Mouse (Mus musculus): ENCODE measurements around the gene Zfp62. TPM values are rescaled to one million over a fixed set of nuclear protein-coding genes. Genes with fewer than 3 reads are reported as not detected.

Gene Zfp62
- total and polyA plus RNA-seq, 2 experiments from 2014 or later, result 25.5 to 59.5 TPM

- Histone ChIP-seq H3K9ac (no peak overlapping the region), H3K27me3 (ENCODE audit: insufficient read depth, low read length) (no peaks in the 10 kb centered on the region), H3K27ac (ENCODE audit: low read depth, low read length) (no peak overlapping the region), H3K4me2 (ENCODE audit: low read depth) (no peak overlapping the region), H3K4me1 (ENCODE audit: insufficient read depth) (no peaks in the 10 kb centered on the region), H3K9me3 (ENCODE audit: low read length) (no peaks in the 10 kb centered on the region), H3K4me3 (ENCODE audit: low read depth, low read length) (no peak overlapping the region), H3K36me3 (ENCODE audit: insufficient read depth) (peaks cover 18% of the 10 kb centered on the region; the same call in 1 of the 2 replicates)
- ATAC-seq (no peak), DNase-seq (no peak)
- WGBS, result 66% methylated on average over 11 of the region's 11 CpGs
- TF ChIP-seq CTCF (IDR thresholded peaks at IDR 0.05; ENCODE audit: low read depth), result no peak
These were observed 61.5 kb downstream of the Zfp62 start for GRCm38 (mm10) chr11:49264622-49265021.

GRCm38 (mm10) chr11:49265101-49265500 lies 62.0 kb downstream of the Zfp62 start:
- Histone ChIP-seq H3K4me3 (ENCODE audit: low read depth, low read length) (no peak overlapping the region), H3K36me3 (ENCODE audit: insufficient read depth) (peaks cover 18% of the 10 kb centered on the region; the same call in 1 of the 2 replicates), H3K9ac (no peak overlapping the region), H3K4me1 (ENCODE audit: insufficient read depth) (no peaks in the 10 kb centered on the region), H3K9me3 (ENCODE audit: low read length) (no peaks in the 10 kb centered on the region), H3K27ac (ENCODE audit: low read depth, low read length) (no peak overlapping the region), H3K4me2 (ENCODE audit: low read depth) (no peak overlapping the region), H3K27me3 (ENCODE audit: insufficient read depth, low read length) (no peaks in the 10 kb centered on the region)
- DNase-seq (no peak), ATAC-seq (no peak)
- WGBS, result 87% methylated on average over 8 of the region's 8 CpGs
- no peak for TF ChIP-seq CTCF (IDR thresholded peaks at IDR 0.05; ENCODE audit: low read depth)

DNA sequence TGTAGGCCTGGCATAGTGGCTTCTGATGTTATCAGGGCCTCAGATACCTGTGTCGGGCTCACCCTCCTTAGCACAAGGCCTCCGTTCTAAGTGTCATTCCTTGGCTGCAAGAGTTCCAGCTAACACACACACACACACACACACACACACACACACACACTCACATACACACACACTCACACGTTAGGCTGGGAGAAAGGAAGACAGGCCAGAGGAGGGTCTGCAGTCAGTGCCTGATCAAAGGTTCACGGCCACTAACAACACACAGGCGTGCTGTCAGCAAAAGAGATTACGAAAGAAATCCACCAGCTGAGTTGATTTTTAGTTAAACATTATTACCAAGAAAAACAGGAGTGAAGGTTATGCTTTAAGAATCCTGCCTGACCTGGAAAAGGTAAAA lies 63.6 kb downstream of the Zfp62 start:
- Histone ChIP-seq H3K36me3 (ENCODE audit: insufficient read depth) (0 out of 2 replicates have a peak, but pooled peaks cover 7% of the 10 kb centered on the region), H3K27me3 (ENCODE audit: insufficient read depth, low read length) (no peaks in the 10 kb centered on the region), H3K9me3 (ENCODE audit: low read length) (no peaks in the 10 kb centered on the region), H3K4me3 (ENCODE audit: low read depth, low read length) (no peak overlapping the region), H3K27ac (ENCODE audit: low read depth, low read length) (no peak overlapping the region), H3K4me1 (ENCODE audit: insufficient read depth) (no peaks in the 10 kb centered on the region), H3K4me2 (ENCODE audit: low read depth) (no peak overlapping the region), H3K9ac (no peak overlapping the region)
- ATAC-seq (no peak), DNase-seq (no peak)
- 88% methylated on average over 6 of the region's 6 CpGs for WGBS
- TF ChIP-seq CTCF (IDR thresholded peaks at IDR 0.05; ENCODE audit: low read depth), result no peak

DNA sequence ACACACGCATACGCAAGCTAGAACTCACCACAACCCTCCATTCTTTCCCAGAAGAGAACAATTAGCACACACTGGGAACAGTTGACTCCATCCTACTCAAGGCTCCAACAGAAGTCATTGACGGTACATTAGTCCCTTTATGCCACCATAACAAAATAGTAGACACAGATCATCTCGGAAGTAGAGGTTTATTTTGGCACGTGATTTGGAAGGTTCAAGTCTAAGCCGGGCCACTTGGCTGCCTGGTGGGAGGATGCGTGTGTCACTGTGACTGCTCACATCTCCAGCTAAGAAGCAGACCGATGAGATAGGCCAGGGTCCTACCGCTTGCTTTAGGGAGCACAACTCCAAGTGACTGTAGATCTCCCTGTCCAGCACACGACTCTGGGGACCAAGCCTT lies 64.2 kb downstream of the Zfp62 start:
- no peak for TF ChIP-seq CTCF (IDR thresholded peaks at IDR 0.05; ENCODE audit: low read depth)
- H3K4me3 ChIP-seq (ENCODE audit: low read depth, low read length), result no peak overlapping the region
- 0 out of 2 replicates have a peak, but pooled peaks cover under 1% of the 10 kb centered on the region for H3K36me3 ChIP-seq (ENCODE audit: insufficient read depth)
- H3K4me2 ChIP-seq (ENCODE audit: low read depth), result no peak overlapping the region
- no peak overlapping the region for H3K9ac ChIP-seq
- DNase-seq (no peak), ATAC-seq (no peak)
- no peaks in the 10 kb centered on the region for H3K27me3 ChIP-seq (ENCODE audit: insufficient read depth, low read length)
- 82% methylated on average over 10 of the region's 10 CpGs for WGBS
- H3K9me3 ChIP-seq (ENCODE audit: low read length), result no peaks in the 10 kb centered on the region
- no peak overlapping the region for H3K27ac ChIP-seq (ENCODE audit: low read depth, low read length)
- H3K4me1 ChIP-seq (ENCODE audit: insufficient read depth), result no peaks in the 10 kb centered on the region

GRCm38 (mm10) chr11:49267970-49268579 lies 65.0 kb downstream of the Zfp62 start:
- WGBS, result 82% methylated on average over 15 of the region's 15 CpGs
- Histone ChIP-seq H3K9me3 (ENCODE audit: low read length) (no peaks in the 10 kb centered on the region), H3K9ac (no peak overlapping the region), H3K4me2 (ENCODE audit: low read depth) (no peak overlapping the region), H3K36me3 (ENCODE audit: insufficient read depth) (no peaks in the 10 kb centered on the region), H3K27me3 (ENCODE audit: insufficient read depth, low read length) (no peaks in the 10 kb centered on the region), H3K4me1 (ENCODE audit: insufficient read depth) (no peaks in the 10 kb centered on the region), H3K27ac (ENCODE audit: low read depth, low read length) (no peak overlapping the region), H3K4me3 (ENCODE audit: low read depth, low read length) (no peak overlapping the region)
- ATAC-seq (no peak), DNase-seq (no peak)
- no peak for TF ChIP-seq CTCF (IDR thresholded peaks at IDR 0.05; ENCODE audit: low read depth)

Other genes starting within 250 kb of the Zfp62 start
- gene Olfr56, start 224.4 kb upstream of the Zfp62 start, total RNA-seq (2014; rRNA removed), result not detected in 2 replicates
- not detected in 2 replicates for gene Olfr56, start 224.4 kb upstream of the Zfp62 start, polyA plus RNA-seq (2015; fragmentation: Nextera tagmentation; extraction: Ambion mirVana)
- gene 9930111J21Rik1, start 223.9 kb upstream of the Zfp62 start, total RNA-seq (2014; rRNA removed), result 0.52 and 0.92 TPM in 2 replicates
- gene 9930111J21Rik1, start 223.9 kb upstream of the Zfp62 start, polyA plus RNA-seq (2015; fragmentation: Nextera tagmentation; extraction: Ambion mirVana), result 0.10 and 0.24 TPM in 2 replicates
- not detected in 2 replicates for gene Gm12185, start 211.1 kb upstream of the Zfp62 start, total RNA-seq (2014; rRNA removed)
- gene Gm12185, start 211.1 kb upstream of the Zfp62 start, polyA plus RNA-seq (2015; fragmentation: Nextera tagmentation; extraction: Ambion mirVana), result not detected in 2 replicates
- gene Tgtp1, start 209.1 kb upstream of the Zfp62 start, total RNA-seq (2014; rRNA removed), result 0.48 TPM in 1 of 2 replicates, not detected in the other
- 0.26 and 0.28 TPM in 2 replicates for gene Tgtp1, start 209.1 kb upstream of the Zfp62 start, polyA plus RNA-seq (2015; fragmentation: Nextera tagmentation; extraction: Ambion mirVana)
- gene 9930111J21Rik2, start 152.1 kb upstream of the Zfp62 start, total RNA-seq (2014; rRNA removed), result 0.62 and 1.0 TPM in 2 replicates
- 0.05 and 0.29 TPM in 2 replicates for gene 9930111J21Rik2, start 152.1 kb upstream of the Zfp62 start, polyA plus RNA-seq (2015; fragmentation: Nextera tagmentation; extraction: Ambion mirVana)
- 0.46 TPM in 1 of 2 replicates, not detected in the other for gene Tgtp2, start 139.1 kb upstream of the Zfp62 start, total RNA-seq (2014; rRNA removed)
- 0.13 TPM in 1 of 2 replicates, not detected in the other for gene Tgtp2, start 139.1 kb upstream of the Zfp62 start, polyA plus RNA-seq (2015; fragmentation: Nextera tagmentation; extraction: Ambion mirVana)
- 1.2 and 1.6 TPM in 2 replicates for gene Ifi47, start 126.7 kb upstream of the Zfp62 start, total RNA-seq (2014; rRNA removed)
- 0.67 and 0.70 TPM in 2 replicates for gene Ifi47, start 126.7 kb upstream of the Zfp62 start, polyA plus RNA-seq (2015; fragmentation: Nextera tagmentation; extraction: Ambion mirVana)
- 0.05 TPM in 1 of 2 replicates, not detected in the other for gene Olfr1396, start 88.4 kb upstream of the Zfp62 start, total RNA-seq (2014; rRNA removed)
- 0.05 TPM in 1 of 2 replicates, not detected in the other for gene Olfr1396, start 88.4 kb upstream of the Zfp62 start, polyA plus RNA-seq (2015; fragmentation: Nextera tagmentation; extraction: Ambion mirVana)
- not detected in 2 replicates for gene Olfr1395, start 61.0 kb upstream of the Zfp62 start, total RNA-seq (2014; rRNA removed)
- gene Olfr1395, start 61.0 kb upstream of the Zfp62 start, polyA plus RNA-seq (2015; fragmentation: Nextera tagmentation; extraction: Ambion mirVana), result not detected in 2 replicates
- gene Olfr1394, start 48.9 kb upstream of the Zfp62 start, total RNA-seq (2014; rRNA removed), result not detected in 2 replicates
- not detected in 2 replicates for gene Olfr1394, start 48.9 kb upstream of the Zfp62 start, polyA plus RNA-seq (2015; fragmentation: Nextera tagmentation; extraction: Ambion mirVana)
- 0.08 and 0.14 TPM in 2 replicates for gene Btnl9, start 16.1 kb upstream of the Zfp62 start, total RNA-seq (2014; rRNA removed)
- 0.16 TPM in 1 of 2 replicates, not detected in the other for gene Btnl9, start 16.1 kb upstream of the Zfp62 start, polyA plus RNA-seq (2015; fragmentation: Nextera tagmentation; extraction: Ambion mirVana)
- gene Mgat1, start 40.9 kb downstream of the Zfp62 start, total RNA-seq (2014; rRNA removed), result 63.3 and 75.7 TPM in 2 replicates
- gene Mgat1, start 40.9 kb downstream of the Zfp62 start, polyA plus RNA-seq (2015; fragmentation: Nextera tagmentation; extraction: Ambion mirVana), result 25.3 and 28.1 TPM in 2 replicates
- gene Olfr1393, start 75.0 kb downstream of the Zfp62 start, total RNA-seq (2014; rRNA removed), result 0.08 and 0.48 TPM in 2 replicates
- gene Olfr1393, start 75.0 kb downstream of the Zfp62 start, polyA plus RNA-seq (2015; fragmentation: Nextera tagmentation; extraction: Ambion mirVana), result 0.10 TPM in 1 of 2 replicates, not detected in the other
- gene Olfr1392, start 82.0 kb downstream of the Zfp62 start, total RNA-seq (2014; rRNA removed), result 0.31 and 0.95 TPM in 2 replicates
- gene Olfr1392, start 82.0 kb downstream of the Zfp62 start, polyA plus RNA-seq (2015; fragmentation: Nextera tagmentation; extraction: Ambion mirVana), result 0.12 TPM in 1 of 2 replicates, not detected in the other
- 0.10 TPM in 1 of 2 replicates, not detected in the other for gene Olfr10, start 101.4 kb downstream of the Zfp62 start, total RNA-seq (2014; rRNA removed)
- not detected in 2 replicates for gene Olfr10, start 101.4 kb downstream of the Zfp62 start, polyA plus RNA-seq (2015; fragmentation: Nextera tagmentation; extraction: Ambion mirVana)
- not detected in 2 replicates for gene Olfr1391, start 119.5 kb downstream of the Zfp62 start, total RNA-seq (2014; rRNA removed)
- gene Olfr1391, start 119.5 kb downstream of the Zfp62 start, polyA plus RNA-seq (2015; fragmentation: Nextera tagmentation; extraction: Ambion mirVana), result not detected in 2 replicates
- gene Olfr1390, start 131.9 kb downstream of the Zfp62 start, total RNA-seq (2014; rRNA removed), result not detected in 2 replicates
- gene Olfr1390, start 131.9 kb downstream of the Zfp62 start, polyA plus RNA-seq (2015; fragmentation: Nextera tagmentation; extraction: Ambion mirVana), result not detected in 2 replicates
- not detected in 2 replicates for gene Olfr1389, start 219.8 kb downstream of the Zfp62 start, total RNA-seq (2014; rRNA removed)
- gene Olfr1389, start 219.8 kb downstream of the Zfp62 start, polyA plus RNA-seq (2015; fragmentation: Nextera tagmentation; extraction: Ambion mirVana), result not detected in 2 replicates
- 0.05 TPM in 1 of 2 replicates, not detected in the other for gene Olfr1388, start 233.3 kb downstream of the Zfp62 start, total RNA-seq (2014; rRNA removed)
- gene Olfr1388, start 233.3 kb downstream of the Zfp62 start, polyA plus RNA-seq (2015; fragmentation: Nextera tagmentation; extraction: Ambion mirVana), result 0.04 TPM in 1 of 2 replicates, not detected in the other